Mouse (Mus musculus): ENCODE data around the gene Zbtb8a. TPM values are rescaled to one million over a fixed set of nuclear protein-coding genes. Genes with fewer than 3 reads are reported as not detected.

The Zbtb8a gene
- polyA plus RNA-seq, 1 experiment from 2014 or later = 12.0 TPM

DNA sequence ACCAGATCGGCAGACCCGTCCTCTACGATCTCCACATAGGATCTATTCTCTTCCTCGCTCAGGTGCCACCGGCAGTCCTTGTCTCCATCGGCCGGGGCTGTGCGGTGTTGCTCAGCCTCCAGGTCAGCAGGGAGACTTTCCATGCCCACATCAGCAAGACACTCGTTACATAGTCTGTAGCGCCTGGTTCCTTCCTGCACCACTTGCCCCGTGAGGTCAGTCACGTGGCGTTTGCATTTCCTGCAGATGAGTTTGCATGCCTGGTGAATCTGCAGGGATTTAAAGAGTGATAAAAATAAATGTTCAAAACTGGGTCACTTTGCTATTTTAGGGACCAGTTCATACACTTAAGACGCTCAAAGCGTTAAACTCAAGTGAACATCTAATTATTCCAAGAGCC lies 23.7 kb downstream of the Zbtb8a start:
- Histone ChIP-seq H3K27me3 (no peaks in the 10 kb centered on the region), H3K4me3 (replicated peaks) (no peak overlapping the region), H3K36me3 (peaks cover 56% of the 10 kb centered on the region), H3K4me2 (no peak overlapping the region), H3K9ac (replicated peaks) (no peak overlapping the region), H3K27ac (no peak overlapping the region), H3K9me3 (no peaks in the 10 kb centered on the region), H3K4me1 (replicated peaks) (no peaks in the 10 kb centered on the region)
- WGBS = 79% methylated on average over 15 of the region's 15 CpGs
- ATAC-seq (ENCODE audit: insufficient number of reproducible peaks, insufficient read depth, low FRiP score, low TSS enrichment, low read depth) = no peak

DNA sequence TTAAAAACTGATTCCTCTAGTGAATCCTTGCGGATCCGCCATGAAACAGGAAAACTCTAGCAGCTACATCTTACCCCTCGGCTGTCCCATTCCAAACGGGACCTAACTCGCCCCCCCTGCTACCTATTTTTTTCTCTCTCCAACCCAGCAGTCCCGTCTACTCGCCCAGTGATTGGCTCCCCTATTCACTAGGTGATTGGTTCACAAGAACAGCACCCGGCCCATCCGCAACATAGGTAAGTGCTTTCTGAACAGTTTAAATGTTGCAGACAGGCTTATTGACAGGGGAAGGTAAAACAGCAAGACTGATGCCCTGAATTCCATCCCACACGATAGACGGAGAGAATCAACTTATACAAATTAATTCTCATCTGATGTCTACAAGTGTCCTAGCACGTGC lies 24.7 kb downstream of the Zbtb8a start:
- Histone ChIP-seq H3K4me1 (replicated peaks) (no peaks in the 10 kb centered on the region), H3K27me3 (no peaks in the 10 kb centered on the region), H3K4me2 (no peak overlapping the region), H3K9ac (replicated peaks) (no peak overlapping the region), H3K9me3 (no peaks in the 10 kb centered on the region), H3K4me3 (replicated peaks) (no peak overlapping the region), H3K36me3 (peaks cover 50% of the 10 kb centered on the region), H3K27ac (no peak overlapping the region)
- 90% methylated on average over 12 of the region's 12 CpGs for WGBS
- ATAC-seq (ENCODE audit: insufficient number of reproducible peaks, insufficient read depth, low FRiP score, low TSS enrichment, low read depth) = no peak

DNA sequence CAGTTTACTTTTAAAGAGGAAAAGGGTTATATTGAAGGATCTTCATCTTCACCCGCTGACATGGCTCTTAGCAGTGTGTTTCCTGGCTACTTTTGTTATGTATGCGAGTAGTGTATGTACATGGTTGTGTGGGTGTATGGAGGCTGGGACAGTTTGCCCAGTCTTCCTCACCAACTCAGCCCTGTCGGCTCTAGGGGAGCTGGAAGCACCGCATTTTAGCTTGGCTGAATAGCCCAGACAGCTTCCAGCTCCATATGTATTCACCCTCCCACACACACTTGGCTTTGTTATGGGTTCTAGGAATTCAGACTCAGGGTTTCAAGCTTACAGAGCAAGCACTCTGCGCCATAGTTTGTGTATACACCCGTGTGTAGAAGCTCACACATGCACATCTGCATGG lies 26.8 kb downstream of the Zbtb8a start:
- no peaks in the 10 kb centered on the region for H3K27me3 ChIP-seq
- H3K36me3 ChIP-seq = peaks cover 48% of the 10 kb centered on the region
- no peak overlapping the region for H3K27ac ChIP-seq
- H3K4me2 ChIP-seq = no peak overlapping the region
- no peak overlapping the region for H3K9ac ChIP-seq (replicated peaks)
- no peaks in the 10 kb centered on the region for H3K9me3 ChIP-seq
- WGBS = 79% methylated on average over 6 of the region's 6 CpGs
- ATAC-seq (ENCODE audit: insufficient number of reproducible peaks, insufficient read depth, low FRiP score, low TSS enrichment, low read depth) = no peak
- H3K4me1 ChIP-seq (replicated peaks) = no peaks in the 10 kb centered on the region
- no peak overlapping the region for H3K4me3 ChIP-seq (replicated peaks)

DNA sequence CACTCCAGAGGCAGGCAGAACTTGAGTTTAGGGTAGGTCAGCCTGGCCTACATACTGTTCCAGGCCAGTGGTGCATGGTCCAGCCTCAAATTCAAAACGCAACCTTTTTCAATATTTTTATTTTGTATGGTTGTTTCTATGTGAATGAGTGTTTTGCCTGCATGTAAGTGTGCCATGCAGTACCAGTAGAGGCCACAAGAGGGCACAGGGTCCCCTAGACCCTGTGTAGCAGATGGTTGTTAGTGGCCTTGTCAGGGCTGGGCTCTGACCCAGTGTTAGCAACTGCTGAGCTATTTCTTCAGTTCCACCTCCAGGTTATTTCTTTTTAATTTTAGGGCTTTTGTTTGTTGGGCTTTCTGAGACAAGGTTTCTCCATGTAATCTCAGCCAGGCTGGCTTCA lies 27.3 kb downstream of the Zbtb8a start:
- ATAC-seq (ENCODE audit: insufficient number of reproducible peaks, insufficient read depth, low FRiP score, low TSS enrichment, low read depth) = no peak
- no peaks in the 10 kb centered on the region for H3K4me1 ChIP-seq (replicated peaks)
- no peaks in the 10 kb centered on the region for H3K9me3 ChIP-seq

DNA sequence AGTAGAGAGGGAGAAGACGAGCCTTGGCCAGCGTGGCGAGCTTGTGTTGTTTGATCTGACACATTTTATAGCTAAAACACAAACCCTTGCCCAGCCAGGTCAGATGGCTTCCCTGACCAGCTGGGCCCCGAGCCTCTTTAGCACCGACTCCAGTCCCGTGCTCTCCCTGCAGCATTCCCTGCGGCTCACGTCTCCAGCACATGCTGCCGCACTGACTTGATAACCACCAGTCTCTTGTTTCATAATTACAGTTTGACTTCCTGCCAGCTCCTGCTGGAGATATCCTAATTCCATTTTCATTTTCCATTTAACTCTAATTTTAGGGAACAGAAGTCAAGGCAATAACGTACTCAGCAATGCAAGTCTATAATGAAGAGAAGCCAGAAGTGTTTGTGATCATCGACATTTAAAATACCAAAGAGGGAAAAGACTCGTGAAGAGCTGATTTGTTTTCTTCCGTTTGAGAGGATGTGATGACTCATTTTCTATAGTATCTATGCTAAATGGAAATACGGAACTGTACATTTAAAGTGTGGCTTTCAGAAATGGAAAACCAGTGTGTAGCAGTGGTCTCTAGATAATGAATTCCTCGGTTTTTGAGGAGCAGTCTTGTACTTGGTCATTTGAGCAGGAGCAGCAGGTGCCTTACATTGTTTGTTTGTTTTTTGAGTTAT lies 31.3 kb downstream of the Zbtb8a start:
- Histone ChIP-seq H3K9ac (replicated peaks) (no peak overlapping the region), H3K4me2 (no peak overlapping the region), H3K27me3 (no peaks in the 10 kb centered on the region), H3K4me3 (replicated peaks) (no peak overlapping the region), H3K9me3 (no peaks in the 10 kb centered on the region), H3K36me3 (peaks cover 60% of the 10 kb centered on the region), H3K27ac (no peak overlapping the region), H3K4me1 (replicated peaks) (no peaks in the 10 kb centered on the region)
- ATAC-seq (ENCODE audit: insufficient number of reproducible peaks, insufficient read depth, low FRiP score, low TSS enrichment, low read depth) = no peak
- 81% methylated on average over 15 of the region's 15 CpGs for WGBS

More for the DNA sequence above, 27.3 kb downstream of the Zbtb8a start:
- H3K27me3 ChIP-seq = no peaks in the 10 kb centered on the region
- H3K4me3 ChIP-seq (replicated peaks) = no peak overlapping the region
- peaks cover 48% of the 10 kb centered on the region for H3K36me3 ChIP-seq
- H3K9ac ChIP-seq (replicated peaks) = no peak overlapping the region
- H3K4me2 ChIP-seq = no peak overlapping the region
- no peak overlapping the region for H3K27ac ChIP-seq
- 12% methylated on average over 1 of the region's 1 CpGs for WGBS

DNA sequence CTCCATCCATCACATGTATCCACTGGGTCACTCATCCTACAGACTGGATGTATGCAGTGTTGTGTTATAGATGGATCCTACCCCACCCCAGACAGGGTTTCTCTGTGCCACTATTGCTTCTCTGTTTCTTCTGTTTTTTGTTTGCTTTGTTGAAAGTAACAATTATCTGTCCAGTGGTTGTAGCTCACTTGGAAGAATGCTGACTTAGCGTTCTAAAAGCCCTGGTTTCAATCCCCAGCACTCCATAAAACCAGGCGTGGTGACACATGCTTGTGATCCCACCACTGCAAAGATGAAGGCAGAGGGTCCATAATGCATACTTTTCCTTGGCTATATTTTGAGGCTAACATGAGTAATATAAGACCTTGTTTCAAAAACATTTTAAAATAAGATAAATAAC lies 35.2 kb downstream of the Zbtb8a start:
- Histone ChIP-seq H3K36me3 (peaks cover 57% of the 10 kb centered on the region), H3K4me1 (replicated peaks) (no peaks in the 10 kb centered on the region), H3K4me2 (no peak overlapping the region), H3K9me3 (no peaks in the 10 kb centered on the region), H3K27ac (no peak overlapping the region), H3K4me3 (replicated peaks) (no peak overlapping the region), H3K9ac (replicated peaks) (no peak overlapping the region), H3K27me3 (no peaks in the 10 kb centered on the region)
- WGBS = 72% methylated on average over 2 of the region's 2 CpGs
- ATAC-seq (ENCODE audit: insufficient number of reproducible peaks, insufficient read depth, low FRiP score, low TSS enrichment, low read depth) = no peak

DNA sequence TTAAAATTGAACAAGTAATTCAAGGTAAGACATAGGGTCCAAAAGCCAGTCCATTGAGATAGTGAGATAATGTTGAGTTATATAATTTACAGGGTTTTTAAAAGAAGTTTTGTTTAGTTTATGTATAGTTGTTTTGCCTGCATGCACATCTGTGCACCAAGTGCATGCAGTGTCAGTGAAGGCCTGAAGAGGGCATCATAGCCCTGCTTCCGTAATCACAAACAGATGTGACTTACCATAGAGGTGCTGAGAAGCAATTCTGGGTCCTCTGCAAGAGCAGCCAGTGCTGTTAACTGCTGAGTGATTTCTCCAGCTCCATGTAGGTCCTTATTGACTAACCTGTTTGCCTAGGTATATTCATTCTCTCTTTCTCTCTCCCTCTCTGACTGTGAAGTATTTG lies 36.0 kb downstream of the Zbtb8a start:
- H3K4me1 ChIP-seq (replicated peaks) = no peaks in the 10 kb centered on the region
- 77% methylated on average over 1 of the region's 1 CpGs for WGBS
- no peak overlapping the region for H3K9ac ChIP-seq (replicated peaks)
- no peak overlapping the region for H3K4me3 ChIP-seq (replicated peaks)
- no peak for ATAC-seq (ENCODE audit: insufficient number of reproducible peaks, insufficient read depth, low FRiP score, low TSS enrichment, low read depth)
- H3K27me3 ChIP-seq = no peaks in the 10 kb centered on the region
- no peaks in the 10 kb centered on the region for H3K9me3 ChIP-seq
- H3K36me3 ChIP-seq = peaks cover 53% of the 10 kb centered on the region
- H3K27ac ChIP-seq = no peak overlapping the region
- H3K4me2 ChIP-seq = no peak overlapping the region

DNA sequence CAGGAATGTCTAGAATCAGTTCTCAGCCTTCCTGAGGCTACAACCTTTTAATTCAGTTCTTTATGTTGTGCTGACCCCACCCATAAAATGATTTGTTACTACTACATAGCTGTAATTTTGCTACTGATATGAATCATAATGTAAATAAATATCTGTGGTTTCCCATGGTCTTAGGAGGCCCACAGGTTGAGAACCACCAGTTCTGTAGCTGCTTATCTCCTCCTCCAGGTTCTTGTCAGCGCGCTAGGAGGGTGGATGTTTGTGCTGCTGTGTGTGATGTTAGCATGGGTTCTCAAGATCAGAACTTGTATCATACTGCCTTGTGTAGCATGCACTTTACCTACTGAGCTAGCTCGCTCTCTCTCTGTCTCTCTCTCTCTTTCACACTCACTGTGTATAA lies 38.2 kb downstream of the Zbtb8a start:
- Histone ChIP-seq H3K4me3 (replicated peaks) (no peak overlapping the region), H3K27me3 (no peaks in the 10 kb centered on the region), H3K9me3 (no peaks in the 10 kb centered on the region), H3K27ac (no peak overlapping the region), H3K4me1 (replicated peaks) (no peaks in the 10 kb centered on the region), H3K9ac (replicated peaks) (no peak overlapping the region), H3K36me3 (peaks cover 32% of the 10 kb centered on the region), H3K4me2 (no peak overlapping the region)
- ATAC-seq (ENCODE audit: insufficient number of reproducible peaks, insufficient read depth, low FRiP score, low TSS enrichment, low read depth) = no peak
- WGBS = 90% methylated on average over 3 of the region's 3 CpGs

DNA sequence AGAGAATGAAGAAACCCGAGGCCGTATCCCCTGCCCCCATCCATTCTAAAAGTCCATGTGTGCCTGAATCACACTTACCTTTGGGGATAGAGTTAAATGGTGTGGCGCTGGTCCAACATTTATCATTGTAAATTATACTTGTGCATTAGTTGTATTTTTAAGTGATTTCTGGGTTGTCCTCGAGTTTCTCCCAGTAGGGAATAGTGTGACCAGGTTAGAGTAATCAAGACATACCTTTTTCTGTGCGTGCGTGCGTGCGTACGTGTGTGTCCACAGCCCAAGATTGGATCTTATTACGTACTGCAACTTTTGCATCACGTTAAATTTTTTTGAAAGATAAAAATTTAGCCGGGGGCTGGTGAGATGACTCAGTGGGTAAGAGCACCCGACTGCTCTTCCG lies 41.6 kb downstream of the Zbtb8a start:
- Histone ChIP-seq H3K4me3 (replicated peaks) (peak overlapping the region; percentile 96), H3K27ac (peak overlapping the region; percentile 96), H3K4me2 (peak overlapping the region; percentile 66), H3K9me3 (no peaks in the 10 kb centered on the region), H3K9ac (replicated peaks) (peak overlapping the region; percentile 58), H3K27me3 (no peaks in the 10 kb centered on the region), H3K36me3 (peaks cover 24% of the 10 kb centered on the region), H3K4me1 (replicated peaks) (peaks cover 21% of the 10 kb centered on the region)
- WGBS = 48% methylated on average over 14 of the region's 14 CpGs
- ATAC-seq (ENCODE audit: insufficient number of reproducible peaks, insufficient read depth, low FRiP score, low TSS enrichment, low read depth) = no peak

DNA sequence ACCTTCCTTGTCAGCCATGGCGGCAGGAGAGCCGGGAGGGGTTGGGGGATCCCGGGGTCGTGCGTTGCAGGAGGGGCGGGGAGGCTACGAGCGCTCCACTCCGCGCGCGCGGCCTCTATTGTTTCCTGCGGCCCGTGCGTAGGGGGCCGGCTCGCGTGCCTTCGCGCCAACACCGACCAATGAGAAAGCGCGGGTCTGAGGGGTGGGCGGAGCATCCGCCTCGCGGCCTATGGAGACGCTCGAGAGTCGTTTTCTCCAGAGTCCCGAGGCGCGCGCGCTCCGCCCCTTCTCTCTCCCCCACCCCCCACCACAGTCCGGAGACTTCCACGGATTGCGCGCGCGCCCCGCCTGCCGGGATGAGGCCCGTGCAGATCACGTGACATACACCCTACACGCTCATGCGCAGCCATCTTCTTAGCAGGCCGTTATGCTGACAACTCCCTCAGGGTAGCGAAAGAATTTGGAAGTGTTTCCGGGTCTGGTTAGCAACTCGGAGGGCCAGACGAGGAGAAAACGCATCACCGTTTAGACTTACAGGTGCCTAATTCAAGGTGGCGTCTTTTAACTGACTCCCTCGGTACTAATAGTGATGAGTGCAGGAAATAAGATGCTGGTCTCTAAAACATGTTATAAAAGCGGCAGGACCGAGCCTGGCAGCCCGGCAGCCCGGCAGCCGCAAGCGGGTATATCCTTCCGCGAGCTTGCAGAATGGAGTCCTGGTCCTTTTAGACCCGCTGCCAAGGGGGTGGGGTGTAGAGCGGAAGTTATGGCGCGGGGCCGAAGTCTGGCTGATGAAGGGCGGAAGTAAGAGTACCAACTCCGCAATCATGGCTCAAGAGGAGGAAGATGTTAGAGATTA lies 42.5 kb downstream of the Zbtb8a start, which contains the start of the genes Rbbp4 and Zbtb8os:
TSS of gene Rbbp4 (minus strand) at position 155 of the 859 bp plus-strand sequence.
TSS of gene Zbtb8os (plus strand) at position 480 of the 859 bp plus-strand sequence.
- Histone ChIP-seq H3K36me3 (peaks cover 32% of the 10 kb centered on the region), H3K4me2 (peak within 1 kb of the TSS; percentile 66), H3K4me3 (replicated peaks) (peak within 1 kb of the TSS; percentile 96), H3K9ac (replicated peaks) (peak within 1 kb of the TSS; percentile 97), H3K4me1 (replicated peaks) (peaks cover 21% of the 10 kb centered on the region), H3K9me3 (no peaks in the 10 kb centered on the region), H3K27ac (peak within 1 kb of the TSS; percentile 96), H3K27me3 (no peaks in the 10 kb centered on the region)
- ATAC-seq (ENCODE audit: insufficient number of reproducible peaks, insufficient read depth, low FRiP score, low TSS enrichment, low read depth) = peak; percentile 97
- under 1% methylated on average over 73 of the region's 73 CpGs for WGBS

DNA sequence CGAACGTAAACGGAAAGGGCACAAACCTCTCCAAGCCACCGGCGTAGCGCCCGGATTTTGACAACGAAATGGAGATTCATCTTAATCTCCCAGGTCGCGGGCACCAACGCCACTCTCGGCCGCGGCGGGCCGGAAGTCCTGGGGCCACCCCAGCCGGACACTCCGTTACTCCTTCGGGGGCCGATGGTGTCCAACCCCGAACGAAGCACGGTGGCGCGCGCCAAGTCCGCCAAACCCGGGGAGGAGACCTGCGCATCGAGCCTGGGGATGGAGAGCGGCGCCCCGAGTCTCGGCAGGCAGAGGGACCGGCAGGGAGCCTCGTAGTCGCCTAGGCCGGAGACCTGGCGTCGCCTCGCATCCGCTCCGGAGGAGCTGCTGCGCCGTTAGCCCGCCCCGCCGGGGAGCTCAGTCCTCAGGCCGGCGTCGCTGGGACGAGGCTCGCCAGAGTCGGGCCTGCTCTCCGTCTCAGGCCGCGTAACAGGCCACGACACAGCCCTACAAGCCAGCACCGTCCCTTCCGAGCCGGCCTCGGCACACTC lies 43.2 kb downstream of the Zbtb8a start:
- peaks cover 39% of the 10 kb centered on the region for H3K36me3 ChIP-seq
- peaks cover 21% of the 10 kb centered on the region for H3K4me1 ChIP-seq (replicated peaks)
- peak overlapping the region; percentile 96 for H3K27ac ChIP-seq
- H3K9ac ChIP-seq (replicated peaks) = peak overlapping the region; percentile 97
- no peaks in the 10 kb centered on the region for H3K27me3 ChIP-seq
- ATAC-seq (ENCODE audit: insufficient number of reproducible peaks, insufficient read depth, low FRiP score, low TSS enrichment, low read depth) = 0 out of 2 replicates have a peak, but pooled peaks have one; percentile 2
- H3K4me2 ChIP-seq = peak overlapping the region; percentile 65
- H3K4me3 ChIP-seq (replicated peaks) = peak overlapping the region; percentile 96
- H3K9me3 ChIP-seq = no peaks in the 10 kb centered on the region
- WGBS = under 1% methylated on average over 62 of the region's 62 CpGs
